Mouse (Mus musculus) liver, adult 2 months (tissue): Measurements from ENCODE around the gene Adap2.

ENCODE experiments used
- CTCF ChIP-seq: fragments of 200-500 bp; IDR thresholded peaks from 2 replicates; pipeline ENCODE4 v1.5.1; 2011; ENCODE audit warnings: low read depth, low read length, control low read depth
- POLR2A ChIP-seq: fragments of 200-500 bp; IDR thresholded peaks from 2 replicates; pipeline ENCODE4 v1.6.1; 2011; ENCODE audit warnings: low read length, control low read depth; ENCODE audit not compliant: insufficient read depth; ENCODE audit errors: extremely low read depth

- no peak for TF ChIP-seq CTCF
- no peak for TF ChIP-seq POLR2A
These were observed 56.4 kb downstream of the Adap2 start for GRCm38 (mm10) chr11:80210321-80210720.
